Mouse (Mus musculus) erythroblast, embryonic 14.5 days (primary cell): ENCODE data around the gene Dhx57.

Experiments
- GATA1 ChIP-seq: IDR thresholded peaks from 2 replicates; pipeline ENCODE4 v1.6.1; 2012; ENCODE audit warnings: low read length, inconsistent platforms, mixed read lengths
- TAL1 ChIP-seq: IDR thresholded peaks from 3 replicates; pipeline ENCODE4 v1.6.1; 2012; ENCODE audit warnings: low read length, inconsistent platforms, mixed read lengths

- TF ChIP-seq GATA1 (no peak), TAL1 (no peak)
These were observed 42.1 kb upstream of the Dhx57 start for GRCm38 (mm10) chr17:80332386-80332785.
